Mouse (Mus musculus): ENCODE results near the gene Gm17428.
"Not testable (repeated sequence)": the region's sequence is repeated elsewhere in the genome, so short reads cannot be mapped to it uniquely, and the experiment has no call there.

Gm17428 gene

GRCm38 (mm10) chr14:54992196-54992595, 15.5 kb downstream of the Gm17428 start:
- no peak for DNase-seq

- DNase-seq: no peak
Measured at GRCm38 (mm10) chr14:54993636-54994035, 16.9 kb downstream of the Gm17428 start.

DNA sequence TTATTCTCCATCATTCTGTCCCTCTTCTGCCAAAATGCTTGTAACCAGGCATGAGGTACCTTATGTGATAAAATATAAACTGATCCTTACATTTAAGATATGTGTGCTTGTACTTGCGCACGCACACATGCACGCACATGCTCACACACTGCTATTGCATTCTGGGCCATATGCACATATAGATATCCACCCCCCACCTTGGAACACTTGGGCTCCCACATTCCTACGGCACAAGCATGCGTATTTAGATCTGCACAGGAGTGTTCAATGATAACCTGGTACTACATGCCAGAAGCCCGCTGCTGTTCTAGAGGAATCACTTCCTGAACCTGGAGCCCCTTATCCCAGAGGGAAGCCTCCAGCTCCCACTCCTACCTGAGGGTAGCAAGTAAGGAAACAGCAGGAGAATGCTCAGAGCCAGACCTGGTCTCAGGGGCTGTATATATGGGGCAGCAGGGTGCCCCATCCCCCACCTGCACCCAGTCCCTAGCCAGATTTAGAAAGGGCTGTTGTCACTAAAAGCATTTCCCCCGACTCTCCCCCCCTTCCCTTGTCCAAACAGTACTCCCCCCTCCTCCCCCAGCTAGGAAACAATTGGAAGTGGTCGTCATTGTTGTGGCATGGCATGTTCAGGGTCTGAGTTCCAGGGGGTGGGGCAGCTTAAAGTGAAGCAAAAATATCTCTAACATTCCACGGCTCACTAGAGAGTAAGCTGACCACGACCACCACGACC, 17.6 kb downstream of the Gm17428 start, which contains the start of gene Myh7:
TSS of gene Myh7 (minus strand) at position 491 of the 733 bp plus-strand sequence.
- DNase-seq: no peak

DNA sequence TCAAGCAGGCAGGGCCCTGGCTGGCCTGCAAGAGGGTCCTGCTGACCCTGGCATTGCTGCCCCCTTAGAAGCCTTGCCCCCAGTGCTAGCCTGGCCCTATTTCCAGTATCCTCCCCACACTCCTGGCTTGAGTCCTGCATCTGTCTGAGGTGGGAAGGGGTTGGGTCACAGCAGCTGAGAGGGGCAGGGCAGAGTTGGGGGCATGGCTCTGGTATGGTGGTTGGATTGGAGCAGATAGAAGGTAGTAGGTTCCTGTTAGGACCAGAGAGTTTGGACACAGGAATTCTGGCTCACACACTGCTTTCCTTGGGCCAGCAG, 18.1 kb downstream of the Gm17428 start:
- DNase-seq: no peak

- DNase-seq: no peak
Measured at GRCm38 (mm10) chr14:54995457-54996138, 18.9 kb downstream of the Gm17428 start.

DNA sequence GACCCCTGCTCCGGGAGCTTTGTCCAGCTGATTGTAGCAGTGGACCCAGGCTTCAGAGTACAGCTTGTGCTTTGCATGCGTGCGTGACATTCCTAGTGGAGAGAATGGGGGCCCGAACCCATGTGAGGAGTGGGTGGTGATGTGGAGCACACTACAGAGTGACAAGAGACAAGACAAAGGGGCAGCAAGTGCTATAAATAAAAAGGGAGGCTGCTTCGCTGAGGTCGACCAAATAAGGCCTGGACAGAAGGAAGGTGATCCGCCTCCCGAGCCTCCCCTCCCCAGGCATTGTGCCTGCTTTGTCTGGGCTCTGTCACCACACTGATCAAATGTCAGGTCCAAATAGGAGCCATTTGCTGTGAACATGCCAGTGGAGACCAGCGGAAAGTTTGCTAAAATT, 20.1 kb downstream of the Gm17428 start:
- DNase-seq: no peak

GRCm38 (mm10) chr14:54997297-54997696, 20.6 kb downstream of the Gm17428 start:
- no peak for DNase-seq

DNA sequence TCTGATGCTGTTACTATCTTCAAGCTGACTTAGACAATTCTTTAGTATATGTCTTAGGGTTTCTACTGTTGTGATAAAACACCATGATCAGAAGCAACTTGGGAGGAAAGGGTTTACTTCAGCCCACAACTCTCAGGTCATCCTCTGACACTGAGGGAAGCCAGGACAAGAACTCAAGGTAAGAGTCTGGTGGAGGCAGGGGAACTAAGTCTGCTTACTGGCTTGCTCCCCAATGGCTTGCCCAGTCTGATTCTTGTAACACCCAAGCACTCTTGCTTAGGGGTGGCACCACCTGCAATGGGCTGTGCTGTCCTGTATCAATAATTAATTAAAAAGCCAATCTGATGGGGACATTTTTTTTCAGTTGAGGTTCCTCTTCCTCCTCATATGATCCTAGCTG, 21.9 kb downstream of the Gm17428 start:
- no peak for DNase-seq

- not testable (repeated sequence) for DNase-seq
Measured at GRCm38 (mm10) chr14:54999868-55000267, 23.1 kb downstream of the Gm17428 start.

DNA sequence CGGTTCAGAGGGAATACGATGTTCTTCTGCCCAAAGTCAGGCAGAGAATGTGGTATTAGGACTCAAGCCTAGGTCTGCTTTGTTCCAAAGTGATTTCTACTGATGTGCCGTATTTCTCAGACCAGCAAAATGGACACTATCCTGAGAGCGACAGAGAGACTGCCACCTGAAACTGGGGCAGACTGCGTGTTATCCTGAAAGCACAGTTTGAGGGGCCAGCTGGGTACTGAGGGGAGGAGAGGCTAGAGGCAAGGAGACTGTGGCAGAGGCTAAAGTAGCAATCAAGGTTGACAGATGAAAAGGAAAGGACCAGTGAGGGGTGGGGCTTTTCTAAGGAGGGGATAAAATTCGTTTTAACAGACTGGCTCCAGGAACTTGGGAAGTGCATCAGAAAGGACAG, 24.1 kb downstream of the Gm17428 start:
- no peak for DNase-seq

DNA sequence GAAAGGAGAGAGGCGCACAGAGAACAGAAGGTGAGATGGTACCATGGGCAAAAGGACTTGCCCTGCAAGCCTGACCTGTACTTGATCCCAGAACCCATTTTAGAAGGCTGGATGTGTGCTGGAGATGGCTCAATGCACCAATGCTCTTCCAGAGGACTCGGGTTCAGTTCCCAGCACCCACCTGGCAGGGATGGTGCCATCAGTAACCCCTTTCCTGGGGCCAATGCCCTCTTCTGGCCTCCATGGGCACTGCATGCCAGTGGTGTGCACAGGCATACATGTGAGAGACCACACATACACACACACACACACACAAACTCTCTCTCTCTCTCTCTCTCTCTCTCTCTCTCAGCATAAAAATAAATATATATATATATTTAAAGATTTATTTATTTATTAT, 24.7 kb downstream of the Gm17428 start:
- DNase-seq: no peak

- DNase-seq: no peak
Measured at GRCm38 (mm10) chr14:55001938-55002686, 25.4 kb downstream of the Gm17428 start.

GRCm38 (mm10) chr14:55002687-55003120, 26.0 kb downstream of the Gm17428 start:
- peak in 1 of 2 experiments; percentile 8 for DNase-seq

- DNase-seq: no peak
Measured at GRCm38 (mm10) chr14:55003878-55004855, 27.4 kb downstream of the Gm17428 start.

DNA sequence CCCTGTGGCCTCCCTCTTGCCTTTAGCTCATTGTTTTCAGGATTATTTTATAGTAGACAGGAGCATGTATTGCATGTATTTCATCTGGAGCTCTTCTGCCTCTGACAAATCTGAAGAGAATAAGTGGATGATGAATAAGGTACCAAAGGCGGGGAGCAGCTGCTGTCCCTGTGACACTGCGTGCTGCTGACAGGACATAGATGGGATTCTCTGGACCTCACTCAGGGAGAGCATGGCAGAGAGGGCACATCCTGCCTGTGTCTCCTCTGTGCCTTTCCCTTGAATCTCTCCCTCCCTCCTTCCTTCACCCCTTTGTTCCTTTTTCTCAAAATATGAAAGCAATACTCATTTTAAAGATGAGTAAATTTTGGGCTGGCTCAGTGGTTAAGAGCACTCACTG, 28.8 kb downstream of the Gm17428 start:
- no peak for DNase-seq

DNA sequence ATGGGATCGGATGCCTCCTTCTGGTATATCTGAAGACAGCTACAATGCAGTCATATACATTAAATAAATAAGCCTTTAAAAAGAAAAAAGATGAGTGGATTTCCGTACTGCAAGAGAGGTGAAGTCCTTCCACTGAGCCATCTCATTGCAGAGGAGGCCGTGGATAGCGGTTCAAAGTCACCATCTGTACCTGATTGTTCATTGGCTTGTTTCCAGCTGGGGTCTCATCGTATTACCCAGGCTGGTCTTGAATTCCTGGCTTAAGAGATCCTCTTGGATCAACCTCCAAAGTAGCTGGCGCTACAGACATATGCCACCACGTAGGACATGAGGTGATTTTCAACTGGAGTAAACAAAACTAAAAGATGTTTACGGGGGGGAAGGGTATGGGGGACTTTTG, 29.2 kb downstream of the Gm17428 start:
- DNase-seq: no peak

DNA sequence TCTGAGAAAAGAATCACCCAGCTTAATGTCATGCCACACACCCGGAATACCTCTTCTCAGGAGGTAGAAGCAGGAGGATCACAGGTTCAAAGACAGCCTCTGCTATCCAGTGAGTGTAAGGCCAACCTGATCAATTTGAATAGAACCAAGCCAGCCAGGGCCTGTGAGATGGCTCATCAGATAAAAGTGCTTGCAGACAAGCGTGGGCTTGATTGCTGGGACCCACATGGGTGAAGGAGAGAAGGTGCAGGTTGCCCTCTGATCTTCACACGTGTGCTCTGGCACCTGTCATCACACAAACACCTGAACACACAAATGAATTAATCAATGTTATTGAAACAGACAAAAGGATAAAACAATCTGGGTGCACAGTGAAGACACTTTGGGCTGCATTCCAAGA, 29.8 kb downstream of the Gm17428 start:
- DNase-seq: no peak

GRCm38 (mm10) chr14:55007120-55007908, 30.6 kb downstream of the Gm17428 start:
- DNase-seq: no peak

- no peak for DNase-seq
Measured at GRCm38 (mm10) chr14:55008417-55008816, 31.7 kb downstream of the Gm17428 start.

DNA sequence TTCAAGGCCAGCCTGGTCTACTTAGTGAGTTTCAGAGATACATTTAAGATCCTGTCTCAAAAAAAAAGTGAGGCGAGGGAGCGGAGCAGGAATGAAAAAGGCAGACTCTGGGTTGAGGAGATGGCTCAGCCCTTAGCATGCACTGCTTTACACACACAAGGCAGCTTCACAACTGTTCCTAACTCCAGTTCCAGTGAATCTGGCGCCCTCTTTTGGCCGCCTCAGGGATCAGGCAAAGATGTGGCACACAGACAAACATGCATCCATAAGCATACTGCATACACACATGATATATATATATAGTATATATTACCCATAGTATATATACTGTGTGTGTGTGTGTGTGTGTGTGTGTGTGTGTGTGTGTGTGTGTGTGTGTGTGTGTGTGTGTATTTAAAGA, 34.4 kb downstream of the Gm17428 start:
- peak; percentile 37 to 52 for DNase-seq

- no peak for DNase-seq
Measured at GRCm38 (mm10) chr14:55014591-55014990, 37.9 kb downstream of the Gm17428 start.

Data from kidney, postnatal 4 days (tissue).